Mouse (Mus musculus) erythroblast, adult 5-6 weeks (primary cell): Measurements from ENCODE around the gene Pecam1. TPM values are rescaled to one million over a fixed set of nuclear protein-coding genes. Genes with fewer than 3 reads are reported as not detected.

Experiments used
- ATAC-seq: replicated peaks from 2 replicates; pipeline ENCODE4 v1.8.0; 2016; ENCODE audit warnings: moderate number of reproducible peaks, mild to moderate bottlenecking, moderate TSS enrichment, inconsistent platforms; ENCODE audit not compliant: poor library complexity, low FRiP score, severe bottlenecking
- total RNA-seq, 2 experiments: library from RNA; stranded (forward) in 1 of 2; stranded (reverse) in 1 of 2; fragments of 150-400 nt in 1 of 2; fragments of 200-764, 138-1000 nt in 1 of 2; gene quantifications; 2 replicates each; pipeline versions ENCODE4 v1.2.3 to v1.2.4; 2015 to 2017; ENCODE audit warnings: low replicate concordance in 2 of 2

The Pecam1 gene
- total RNA-seq, 2 experiments from 2014 or later: 4.0 to 11.0 TPM

DNA sequence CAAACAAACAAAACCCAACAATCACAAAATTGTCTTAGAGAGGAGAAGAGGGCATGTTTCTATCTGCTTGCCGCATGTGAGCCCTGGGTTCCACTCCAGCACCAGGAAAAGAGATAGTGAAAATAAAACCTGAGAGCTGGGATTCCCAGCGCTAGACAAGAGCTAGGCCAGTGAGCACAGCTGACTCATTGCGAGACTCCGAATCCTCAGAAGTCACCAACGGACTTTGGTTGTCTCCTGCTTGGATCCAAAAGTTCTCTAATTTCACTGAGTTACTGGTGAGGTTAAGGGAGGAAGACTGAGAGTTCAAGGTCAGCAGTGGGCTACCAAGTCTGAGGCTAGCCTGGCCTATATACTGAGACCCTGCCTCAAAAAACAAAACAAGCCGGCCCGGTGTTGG is 46.5 kb downstream of the Pecam1 start:
- ATAC-seq: no peak

DNA sequence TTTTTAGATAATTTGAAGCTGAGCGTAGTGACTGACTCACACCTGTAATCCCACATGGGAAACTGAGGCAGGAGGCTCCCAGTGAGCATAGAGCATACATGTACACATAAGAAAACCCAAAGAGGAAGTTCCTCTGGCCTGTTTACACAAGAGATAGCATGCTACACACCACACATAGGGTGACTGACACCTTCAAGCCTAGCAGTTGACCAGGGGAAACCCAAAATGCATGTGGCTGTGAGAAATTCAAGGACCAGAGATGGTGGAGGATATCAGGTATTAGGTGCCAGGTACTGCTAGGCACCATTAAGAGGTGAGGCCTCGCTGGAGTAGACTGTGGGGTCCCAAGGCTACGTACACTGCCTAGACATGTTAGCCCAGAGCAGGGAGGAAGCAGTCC is 47.8 kb downstream of the Pecam1 start:
- ATAC-seq: no peak

DNA sequence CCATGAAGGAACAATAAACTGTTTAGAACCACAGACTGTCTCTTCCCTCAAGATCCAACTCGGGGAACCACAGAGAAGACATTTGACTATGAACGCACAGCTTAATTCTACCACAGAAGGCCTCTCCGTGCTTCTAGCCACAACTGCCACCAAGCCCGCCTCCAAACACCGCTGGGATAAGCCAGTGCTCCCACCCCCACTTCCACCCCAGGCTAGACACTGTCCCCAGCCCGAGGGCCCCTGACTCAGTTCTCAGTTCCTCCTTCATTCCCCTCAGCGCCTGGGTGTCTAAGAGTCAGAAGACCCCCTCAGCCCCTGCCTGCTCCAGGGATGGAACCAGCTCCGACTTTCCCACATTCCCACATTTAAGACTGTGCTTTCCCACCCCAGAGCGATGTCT is 48.8 kb downstream of the Pecam1 start:
- no peak for ATAC-seq

DNA sequence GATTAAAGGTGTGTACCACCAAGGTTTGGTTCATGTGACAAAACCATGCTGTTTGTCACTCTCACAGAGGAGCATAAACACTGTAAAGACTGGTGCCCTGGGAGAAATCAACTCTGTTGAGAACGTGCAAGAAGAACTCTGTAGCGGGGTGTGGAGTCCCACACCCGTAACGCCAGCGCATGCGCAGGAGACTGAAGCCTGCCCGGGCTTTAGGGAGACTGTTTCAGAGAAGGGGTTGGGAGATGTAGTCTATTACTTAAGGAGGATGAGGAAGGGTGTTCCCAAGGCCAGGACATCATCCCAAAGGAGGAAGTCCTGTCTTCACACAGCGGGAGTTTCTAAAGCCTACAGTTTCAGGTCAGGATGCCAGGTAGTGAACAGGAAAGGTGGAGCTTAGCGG is 51.3 kb downstream of the Pecam1 start:
- ATAC-seq: no peak

DNA sequence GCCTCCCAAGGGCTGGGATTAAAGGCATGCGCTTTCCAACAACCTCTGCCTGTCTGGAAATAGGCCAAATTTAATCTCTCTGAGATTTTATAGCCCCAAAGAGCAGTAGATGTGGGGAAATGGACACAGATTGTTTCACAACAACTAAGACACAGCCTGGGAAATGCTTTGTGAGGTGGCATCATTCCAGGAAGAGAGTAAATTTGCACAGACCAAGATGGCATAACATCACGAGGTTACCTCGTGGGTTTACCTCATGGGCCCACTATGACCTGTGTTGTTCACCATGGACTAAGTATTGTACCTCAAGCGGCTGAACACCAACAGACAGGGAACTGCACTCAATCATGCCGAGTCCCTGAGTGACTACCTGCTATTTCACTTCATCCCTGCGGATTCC is 52.1 kb downstream of the Pecam1 start:
- no peak for ATAC-seq

DNA sequence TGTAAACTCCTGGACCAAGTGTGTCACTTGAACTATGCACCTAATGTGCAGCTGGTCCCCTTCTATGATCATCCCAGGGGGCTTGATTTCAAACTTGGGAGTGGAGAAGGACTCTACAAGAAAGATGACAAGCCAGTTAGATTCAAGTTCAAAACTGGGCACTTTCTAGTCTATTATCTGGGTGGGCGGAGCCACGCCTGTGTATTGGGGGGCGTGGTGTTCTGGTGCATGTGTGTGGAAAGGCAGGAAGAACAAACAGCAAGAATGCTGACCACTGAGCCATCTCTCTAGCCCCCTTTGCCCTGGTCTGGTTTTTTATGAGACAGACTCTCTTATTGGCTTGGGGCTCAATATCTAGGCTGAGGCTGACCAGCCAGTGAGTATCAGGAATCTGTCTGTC is 54.5 kb downstream of the Pecam1 start:
- no peak for ATAC-seq

DNA sequence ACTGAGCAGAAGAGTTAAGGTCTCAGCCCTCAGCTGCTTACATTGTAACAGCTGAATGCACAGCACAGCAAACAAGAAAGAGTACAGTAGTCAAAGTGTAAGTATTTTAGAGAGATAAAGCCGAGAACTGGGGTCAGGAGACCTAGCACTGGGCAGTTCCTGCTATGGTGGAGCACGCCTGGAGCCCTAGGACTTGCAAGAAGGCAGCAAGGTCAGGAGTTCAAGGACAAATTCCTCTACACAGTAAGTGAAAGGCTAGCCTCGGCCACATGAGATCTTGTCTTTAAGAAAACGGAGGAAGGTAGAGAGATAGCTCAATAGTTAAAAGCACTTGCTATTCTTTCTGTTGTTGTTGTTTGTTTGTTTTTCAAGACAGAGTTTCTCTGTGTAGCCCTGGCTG is 57.5 kb downstream of the Pecam1 start:
- ATAC-seq: no peak

DNA sequence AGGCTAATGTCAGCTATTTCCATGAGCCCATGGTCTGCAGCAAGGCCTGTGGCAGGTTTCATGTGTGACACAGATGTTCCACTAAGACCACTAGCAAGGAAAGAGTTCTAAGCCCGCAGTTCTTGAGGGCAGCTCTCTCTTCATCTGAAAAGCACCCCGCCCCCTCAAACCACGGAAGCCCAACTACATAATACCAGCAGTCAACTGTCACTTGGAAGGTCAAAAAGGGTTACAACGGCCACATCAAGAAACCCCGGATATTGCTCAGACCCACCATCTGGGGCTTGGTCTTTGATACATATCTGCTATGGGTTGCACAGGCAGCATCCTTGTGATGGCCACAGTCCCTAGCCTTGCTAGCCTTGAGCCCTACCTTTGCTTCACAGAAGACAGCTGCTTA is 62.1 kb downstream of the Pecam1 start:
- ATAC-seq: no peak

DNA sequence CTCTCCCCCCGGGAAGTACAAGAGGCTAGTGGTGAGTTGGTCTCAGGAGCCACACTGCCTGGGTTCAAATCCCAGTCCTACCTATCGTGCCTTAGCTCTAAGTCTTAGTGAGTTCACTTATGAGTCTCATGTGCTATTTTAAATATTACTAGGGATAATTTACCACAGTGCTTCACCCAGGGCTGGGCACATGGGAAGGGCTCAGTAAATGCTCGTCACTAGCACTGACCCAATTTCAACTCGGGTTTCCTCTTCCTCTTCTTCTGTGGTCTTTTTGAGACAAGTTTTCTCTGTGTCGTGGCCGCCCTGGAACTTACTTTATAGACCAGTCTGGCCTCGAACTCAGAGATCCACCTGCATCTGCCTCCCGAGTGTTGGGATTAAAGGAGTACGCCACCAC is 63.1 kb downstream of the Pecam1 start:
- ATAC-seq: no peak

DNA sequence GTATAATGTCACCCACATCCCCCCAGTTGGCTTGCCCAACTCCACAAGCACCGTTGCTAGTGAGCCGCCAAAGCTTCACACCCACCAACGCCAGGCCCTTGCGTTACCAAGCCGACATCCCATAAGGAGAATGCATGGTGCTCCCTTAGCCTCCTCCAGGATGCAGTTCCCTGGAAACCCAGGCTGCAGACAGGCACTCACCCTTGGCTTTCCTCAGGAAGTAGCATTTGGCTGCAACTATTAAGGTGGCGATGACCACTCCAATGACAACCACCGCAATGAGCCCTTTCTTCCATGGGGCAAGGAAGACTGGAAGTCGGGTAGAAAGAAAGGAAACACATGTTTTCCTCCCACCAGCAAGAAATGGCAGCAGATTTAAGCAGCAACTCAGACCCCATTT is 66.4 kb downstream of the Pecam1 start:
- no peak for ATAC-seq

DNA sequence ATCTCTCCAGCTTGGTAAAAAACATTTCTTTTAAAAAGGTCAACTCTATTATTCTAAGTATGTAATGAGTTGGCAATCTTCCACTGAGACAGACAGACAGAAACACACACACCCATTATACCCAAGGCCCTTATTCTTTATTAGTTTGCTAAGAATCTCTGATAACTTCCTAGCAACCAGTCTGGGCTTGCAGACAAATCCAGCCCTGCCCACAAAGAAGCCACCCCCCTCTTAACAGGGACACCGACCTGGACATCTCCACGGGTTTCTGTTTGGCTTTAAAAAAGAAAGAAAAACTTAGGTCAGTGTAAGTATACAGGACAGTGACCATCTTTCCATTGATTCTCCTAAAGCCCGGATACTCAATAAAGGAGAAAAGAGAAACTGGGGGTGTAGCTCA is 67.1 kb downstream of the Pecam1 start:
- no peak for ATAC-seq

DNA sequence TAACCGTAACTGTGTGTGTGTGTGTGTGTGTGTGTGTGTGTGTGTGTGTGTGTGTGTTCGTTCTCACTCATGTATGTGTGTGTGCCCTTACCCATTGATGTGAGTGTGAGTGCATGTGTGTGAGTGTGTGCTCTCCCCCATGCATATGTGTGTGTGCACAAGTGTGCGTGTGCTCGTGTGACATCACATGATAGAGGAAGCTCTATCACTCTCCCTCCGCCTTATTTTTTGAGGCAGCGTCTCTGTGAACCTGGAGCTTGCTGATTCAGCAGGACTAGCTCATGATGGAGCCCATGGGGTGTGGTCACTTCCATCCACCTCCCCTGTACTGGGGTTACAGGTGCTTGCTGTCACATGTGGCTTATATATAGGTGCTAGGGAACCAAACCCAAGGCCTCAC is 69.3 kb downstream of the Pecam1 start:
- no peak for ATAC-seq

DNA sequence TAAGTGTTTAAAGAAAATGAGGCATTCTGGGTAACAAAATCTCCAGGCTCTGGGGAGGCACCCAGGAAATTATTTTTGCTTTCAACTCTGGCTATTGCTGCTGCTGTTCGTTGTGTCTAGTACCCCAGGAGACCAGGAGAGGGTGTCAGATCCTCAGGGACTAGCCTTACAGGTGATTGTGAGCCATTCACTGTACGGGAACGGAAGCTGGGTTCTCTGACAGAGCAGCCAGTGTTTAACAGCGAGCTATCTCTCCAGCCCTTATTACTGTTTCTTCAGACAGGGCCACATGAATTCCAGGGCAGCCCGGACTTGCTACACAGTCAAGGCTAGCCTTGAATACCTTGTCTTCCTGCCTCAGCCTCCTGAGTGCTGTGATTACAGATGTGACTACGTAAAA is 70.6 kb downstream of the Pecam1 start:
- no peak for ATAC-seq

DNA sequence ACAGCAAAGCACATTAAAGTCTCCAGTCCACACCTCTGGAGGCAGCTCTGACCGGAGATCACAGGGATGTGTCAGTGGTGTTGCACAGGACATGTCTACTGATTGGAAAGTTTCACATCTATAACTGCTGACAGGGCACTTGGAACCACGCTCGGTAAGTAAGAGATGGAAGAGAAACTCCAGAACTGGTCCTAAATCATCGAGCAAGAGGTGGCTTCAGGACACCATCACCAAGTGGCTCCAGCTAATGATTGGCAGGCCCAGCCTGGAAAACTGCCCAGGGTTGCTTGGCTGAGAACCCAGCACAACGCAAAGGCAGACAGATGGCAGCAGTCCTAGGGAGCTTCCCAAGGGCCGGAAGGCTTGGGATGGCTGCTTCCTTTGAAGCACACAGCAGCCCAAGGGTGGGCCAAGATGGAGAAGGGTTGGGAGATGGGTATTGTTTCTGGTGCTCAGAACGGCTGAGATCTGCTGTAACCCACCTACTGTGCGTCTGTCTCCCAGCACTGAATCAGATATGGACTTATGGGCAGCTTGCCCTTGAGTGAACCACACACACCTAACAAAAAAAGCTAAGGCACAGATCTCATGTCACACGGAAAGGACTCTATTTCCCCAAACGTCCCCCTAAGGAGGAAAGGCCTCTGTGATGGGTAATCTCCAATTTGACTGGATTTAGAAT is 72.4 kb downstream of the Pecam1 start:
- ATAC-seq: no peak

DNA sequence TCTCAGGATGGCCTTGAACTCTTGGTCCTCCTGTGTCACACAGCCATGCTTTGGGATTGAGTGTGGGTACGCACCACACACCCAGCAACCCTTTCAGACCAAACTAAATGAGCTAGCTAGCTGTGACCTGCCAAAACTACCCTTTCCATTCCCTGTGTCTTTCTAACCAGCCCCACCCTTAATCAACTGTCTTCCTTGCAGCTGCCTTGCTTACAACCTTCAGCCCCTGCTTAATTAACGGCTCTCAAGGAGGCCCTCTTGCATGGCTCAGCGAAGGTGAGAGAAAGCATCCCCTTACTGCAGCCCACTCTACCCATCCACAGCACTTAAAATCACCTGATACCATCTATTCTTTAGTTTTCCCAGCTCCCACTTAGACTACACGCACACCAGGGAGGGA is 73.1 kb downstream of the Pecam1 start:
- no peak for ATAC-seq

DNA sequence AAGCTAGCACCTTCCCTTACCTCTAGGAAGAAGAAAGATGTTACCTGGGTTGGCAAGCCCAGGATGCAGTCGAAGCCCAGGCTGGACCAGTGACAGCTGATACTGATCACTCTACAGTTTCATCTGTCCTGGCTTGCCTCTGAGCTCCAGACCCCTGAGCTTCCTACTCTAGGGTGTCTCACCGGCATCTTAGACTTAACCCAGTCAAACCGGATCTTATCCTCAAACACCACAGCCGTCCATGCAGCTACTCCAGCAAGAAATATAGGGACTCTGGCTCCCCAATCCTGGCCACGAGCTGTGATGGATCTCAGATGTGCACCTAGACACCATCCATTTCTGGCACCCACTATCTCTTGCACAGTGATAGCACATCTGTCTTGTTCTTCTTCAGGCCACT is 74.6 kb downstream of the Pecam1 start:
- no peak for ATAC-seq

DNA sequence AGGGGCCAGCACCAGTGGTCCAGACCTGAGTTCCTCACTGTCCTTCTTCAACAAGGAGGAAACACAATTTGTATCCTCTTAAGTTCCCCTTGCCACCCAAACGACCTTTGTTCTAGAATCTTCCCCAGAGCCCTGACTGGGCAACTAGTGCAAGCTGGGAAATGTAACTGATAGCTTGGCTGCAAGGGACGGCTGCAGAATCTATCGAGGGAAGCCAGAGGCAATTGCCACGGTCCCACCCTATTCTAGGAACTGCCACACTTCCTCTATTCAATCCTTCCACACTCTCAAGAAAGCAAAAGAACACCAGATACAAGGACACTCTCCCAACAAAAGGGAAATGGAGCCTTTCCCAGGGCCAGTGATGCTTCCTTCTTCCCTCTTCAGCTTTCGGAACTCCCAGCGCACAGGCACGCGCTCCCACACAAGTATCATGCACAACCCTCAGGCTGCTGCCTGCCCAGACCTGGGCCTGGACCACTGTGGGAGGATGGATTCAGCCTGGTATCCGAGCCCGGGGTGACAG is 75.2 kb downstream of the Pecam1 start:
- no peak for ATAC-seq

DNA sequence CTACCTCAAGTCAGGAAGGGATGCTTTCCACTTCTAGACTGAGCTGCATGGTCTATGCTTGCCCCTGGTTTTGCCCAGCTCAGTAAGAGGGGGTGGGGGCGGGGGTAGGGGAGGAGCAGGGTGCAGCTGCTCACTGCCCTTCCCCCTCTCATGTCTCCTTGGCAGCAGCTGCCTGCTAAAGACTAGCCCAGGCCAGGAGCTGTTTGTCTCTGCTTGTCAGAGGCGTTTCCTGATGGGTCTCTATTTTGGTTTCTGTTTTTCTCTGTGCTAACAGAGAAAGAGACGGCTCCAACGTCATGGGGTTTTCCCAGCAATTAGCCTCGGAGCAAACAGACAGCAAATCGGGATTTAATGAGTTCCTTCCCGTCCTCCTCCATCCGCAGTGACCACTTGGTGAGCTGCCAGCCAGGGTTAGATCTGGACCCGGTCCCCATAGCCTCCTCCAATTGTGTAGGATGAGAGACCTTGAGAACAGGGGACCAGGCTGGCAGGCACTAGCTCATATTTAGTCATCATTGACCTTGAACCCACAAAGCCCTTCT is 75.7 kb downstream of the Pecam1 start:
- ATAC-seq: no peak

DNA sequence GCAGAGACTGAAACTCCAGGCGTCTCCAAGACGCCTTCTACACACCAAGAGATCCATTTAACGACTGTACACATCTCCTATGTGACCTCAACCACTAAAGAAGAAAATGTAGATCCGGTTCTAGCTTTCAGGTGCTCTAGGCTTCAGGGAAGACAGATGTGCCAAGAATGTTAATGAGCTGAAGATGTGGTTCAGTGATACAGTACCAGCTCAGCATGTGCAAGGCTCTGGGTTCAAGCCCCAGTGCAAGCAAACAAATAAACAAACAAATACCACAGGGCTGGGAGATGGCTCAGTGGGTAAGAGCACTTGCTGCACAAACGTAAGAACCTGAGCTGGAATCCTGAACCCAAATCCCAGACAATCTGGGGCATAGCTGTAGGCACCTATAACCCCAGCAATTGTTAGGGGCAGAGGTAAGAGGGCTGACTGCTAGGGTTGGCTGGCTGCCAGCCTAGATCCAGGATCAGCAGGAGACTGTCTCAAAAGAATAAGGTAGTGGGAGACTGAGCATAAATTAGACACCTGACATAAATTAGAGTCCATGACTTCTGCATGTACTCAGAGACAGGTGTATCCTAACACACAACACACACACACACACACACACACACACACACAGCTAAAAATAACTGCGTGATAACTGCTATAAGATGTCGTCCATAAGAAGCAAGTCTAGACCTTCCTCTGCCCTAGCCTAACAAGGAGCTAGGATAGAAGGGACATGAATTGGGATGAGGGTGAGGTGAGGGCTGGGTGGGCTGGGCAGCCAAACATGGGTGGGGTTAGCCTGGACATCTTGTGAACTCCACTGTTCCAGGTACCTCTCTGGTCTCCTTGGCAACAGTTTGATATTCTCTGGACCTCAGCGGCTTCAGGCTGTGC is 76.5 kb downstream of the Pecam1 start:
- ATAC-seq: no peak

DNA sequence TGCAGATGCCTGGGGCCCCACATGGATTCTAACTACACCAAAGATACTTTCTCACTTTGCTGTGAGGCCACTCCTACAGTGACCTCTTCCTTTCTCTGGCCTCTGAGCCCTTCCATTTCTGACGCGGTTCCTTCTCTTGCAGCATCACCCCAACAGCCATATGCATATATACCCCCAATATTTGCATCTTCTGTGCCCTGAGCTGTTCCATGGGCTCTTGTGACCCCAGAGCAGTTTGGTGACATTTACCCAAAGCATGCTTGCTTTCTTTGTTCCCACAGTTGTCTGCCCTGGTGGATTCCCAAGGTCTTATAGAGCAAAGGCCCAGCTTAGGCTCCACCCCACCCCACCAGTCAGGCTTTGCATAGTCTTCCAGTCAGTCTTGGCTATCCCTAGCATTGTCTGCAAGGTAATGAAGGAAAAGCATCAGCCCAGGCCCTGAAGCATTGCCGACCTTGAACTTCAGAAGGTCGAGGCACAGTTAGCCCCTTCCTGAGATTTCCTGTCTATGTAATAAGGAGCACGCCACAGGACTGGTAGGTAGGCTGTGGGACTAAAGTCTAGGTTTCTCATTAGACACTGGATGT is 77.4 kb downstream of the Pecam1 start:
- ATAC-seq: no peak

DNA sequence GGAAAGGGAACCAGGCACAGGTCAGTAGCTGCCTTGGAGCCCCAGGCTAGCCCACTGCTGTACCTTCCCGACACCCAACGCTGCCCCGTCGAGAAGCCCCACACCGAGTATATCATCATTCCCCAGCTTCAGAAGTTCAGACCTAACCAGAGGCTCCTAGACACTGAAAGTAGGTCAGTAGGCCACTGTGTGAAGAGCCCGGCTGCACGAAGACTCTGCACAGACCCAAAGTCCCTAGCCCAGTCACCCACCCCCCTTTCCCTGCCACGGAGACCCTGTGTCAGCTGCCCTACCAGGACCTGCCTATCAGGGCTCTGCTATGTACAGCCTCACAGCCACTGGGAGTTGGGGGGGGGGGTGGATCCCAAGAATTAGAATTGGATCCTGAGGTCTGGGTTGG is 78.6 kb downstream of the Pecam1 start:
- no peak for ATAC-seq
